Mouse (Mus musculus): ENCODE results near the gene Pik3ap1. TPM values are rescaled to one million over a fixed set of nuclear protein-coding genes. Genes with fewer than 3 reads are reported as not detected.

The Pik3ap1 gene
- total and polyA plus RNA-seq, 3 experiments: 26.7 to 106 (median 37.4) TPM

DNA sequence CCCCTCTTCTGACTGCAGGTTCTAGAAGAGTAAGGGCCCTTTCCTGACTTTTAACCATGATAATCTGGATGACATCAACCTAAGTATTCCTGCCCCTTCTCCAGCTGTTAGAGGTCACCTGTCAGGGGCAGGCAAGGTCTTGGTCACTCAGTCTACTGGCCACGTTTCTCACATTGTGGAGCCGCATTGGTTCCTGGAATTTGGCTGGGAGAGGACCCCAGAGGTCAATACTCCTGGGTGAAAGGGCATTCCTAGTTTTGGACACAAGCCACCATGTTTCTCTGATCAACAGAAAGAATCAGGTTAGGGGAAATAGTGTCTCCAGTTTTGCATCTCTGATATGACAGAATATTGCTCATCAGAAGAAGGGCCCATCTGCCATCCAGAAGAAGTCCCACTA, 2.4 kb upstream of the Pik3ap1 start:
- in situ Hi-C loops (cut with MboI; ENCODE audit: low pct_ligation_motif_present, low pct_unique_long_range_greater_than_20kb, low sequenced_read_pairs) (loop anchor here (5.0 kb wide), 1 partner anchor 70 kb away; no protein-coding TSS in a partner anchor), dilution Hi-C loops (cut with MboI; ENCODE audit: extremely low pct_ligation_motif_present, extremely low pct_unique_long_range_greater_than_20kb, low sequenced_read_pairs) (no loop called here)
- no peaks in the 10 kb centered on the region for H3K36me3 ChIP-seq (replicated peaks in 1 of 2; ENCODE audit: control insufficient read depth in 1 of 2, insufficient read depth in 1 of 2, low read length in 1 of 2)
- no peak overlapping the region for H3K27ac ChIP-seq (ENCODE audit: insufficient read depth, low read depth)
- no peak overlapping the region for H3K4me3 ChIP-seq (replicated peaks in 1 of 3; ENCODE audit: low read depth in 2 of 3, low read length in 2 of 3, poor library complexity in 1 of 3)
- no peak for DNase-seq (ENCODE audit: extremely low read depth)
- no peaks in the 10 kb centered on the region for H3K9me3 ChIP-seq (replicated peaks; ENCODE audit: low read length)
- H3K4me1 ChIP-seq (ENCODE audit: control insufficient read depth in 1 of 2, insufficient read depth in 2 of 2): peaks cover 9 to 39% of the 10 kb centered on the region in 2 experiments
- H3K4me2 ChIP-seq (ENCODE audit: insufficient read depth, low read depth, poor library complexity, severe bottlenecking): no peak overlapping the region
- H3K79me2 ChIP-seq (replicated peaks; ENCODE audit: control insufficient read depth, extremely low read depth, insufficient read depth, poor library complexity, severe bottlenecking): peaks cover 11% of the 10 kb centered on the region
- H3K9ac ChIP-seq (ENCODE audit: insufficient read depth, low read depth): no peak overlapping the region
- H3K27me3 ChIP-seq (replicated peaks): no peaks in the 10 kb centered on the region
- TF ChIP-seq RAD21 (IDR thresholded peaks at IDR 0.05; ENCODE audit: low read depth, low read length) (no peak), MYC (IDR thresholded peaks at IDR 0.05; ENCODE audit: low read depth, low read length) (no peak), ELF1 (IDR thresholded peaks at IDR 0.05; ENCODE audit: low read depth, low read length) (no peak), SIN3A (IDR thresholded peaks at IDR 0.05; ENCODE audit: low read length) (no peak), CTCF (conservative IDR thresholded peaks at IDR 0.05 in 1 of 2, IDR thresholded peaks at IDR 0.05 in 1 of 2; ENCODE audit: low read depth in 2 of 2, low read length in 2 of 2) (no peak), NRF1 (IDR thresholded peaks at IDR 0.05; ENCODE audit: low read depth, low read length) (no peak), HCFC1 (IDR thresholded peaks at IDR 0.05; ENCODE audit: low read depth, low read length) (no peak), KAT2A (IDR thresholded peaks at IDR 0.05; ENCODE audit: insufficient replicate concordance, low read length) (no peak), CHD2 (IDR thresholded peaks at IDR 0.05; ENCODE audit: low read length) (no peak), ZNF384 (IDR thresholded peaks at IDR 0.05; ENCODE audit: low read depth, low read length) (no peak), UBTF (IDR thresholded peaks at IDR 0.05; ENCODE audit: low read depth, low read length) (no peak), ZKSCAN1 (IDR thresholded peaks at IDR 0.05; ENCODE audit: borderline replicate concordance, low read depth, low read length) (no peak), ETS1 (conservative IDR thresholded peaks at IDR 0.05; ENCODE audit: low read depth, low read length) (no peak), TBP (conservative IDR thresholded peaks at IDR 0.05; ENCODE audit: low read depth, low read length) (no peak), JUND (conservative IDR thresholded peaks at IDR 0.05; ENCODE audit: low read depth, low read length) (no peak)

DNA sequence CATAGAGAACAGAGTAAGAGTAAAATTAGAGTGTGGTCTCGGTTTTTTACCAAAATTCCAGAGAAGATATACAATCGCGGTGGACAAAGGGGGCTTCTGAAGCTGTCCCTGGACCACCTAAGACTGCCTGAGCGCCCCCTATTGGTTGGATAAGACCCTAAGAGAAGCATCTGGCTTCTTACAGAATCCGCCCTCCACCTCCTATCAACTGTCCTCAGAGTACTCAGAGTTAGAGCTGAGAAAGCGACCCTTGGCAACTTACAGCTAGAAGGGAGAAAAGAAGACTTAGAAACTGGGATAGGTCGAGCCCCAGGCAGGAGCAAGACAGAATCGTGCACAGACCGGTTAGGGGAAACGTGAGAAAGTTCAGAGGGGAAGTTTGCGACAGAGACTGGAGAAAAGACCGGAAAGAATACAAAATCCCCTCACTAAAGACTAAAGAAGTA, 473 bp downstream of the Pik3ap1 start:
- no peaks in the 10 kb centered on the region for H3K9me3 ChIP-seq (replicated peaks; ENCODE audit: low read length)
- DNase-seq (ENCODE audit: extremely low read depth): peak; percentile 86
- peak overlapping the region; percentile 75 for H3K9ac ChIP-seq (ENCODE audit: insufficient read depth, low read depth)
- peak overlapping the region; percentile 74 to 97 (median 80) for H3K4me3 ChIP-seq (replicated peaks in 1 of 3; ENCODE audit: low read depth in 2 of 3, low read length in 2 of 3, poor library complexity in 1 of 3)
- peaks cover 6 to 51% of the 10 kb centered on the region in 2 experiments for H3K4me1 ChIP-seq (ENCODE audit: control insufficient read depth in 1 of 2, insufficient read depth in 2 of 2)
- peaks cover 0 to 10% of the 10 kb centered on the region in 2 experiments for H3K36me3 ChIP-seq (replicated peaks in 1 of 2; ENCODE audit: control insufficient read depth in 1 of 2, insufficient read depth in 1 of 2, low read length in 1 of 2)
- peak overlapping the region; percentile 98 for H3K4me2 ChIP-seq (ENCODE audit: insufficient read depth, low read depth, poor library complexity, severe bottlenecking)
- in situ Hi-C loops (cut with MboI; ENCODE audit: low pct_ligation_motif_present, low pct_unique_long_range_greater_than_20kb, low sequenced_read_pairs): no loop called here
- H3K27ac ChIP-seq (ENCODE audit: insufficient read depth, low read depth): peak overlapping the region; percentile 3; the same call in 1 of the 2 replicates
- H3K79me2 ChIP-seq (replicated peaks; ENCODE audit: control insufficient read depth, extremely low read depth, insufficient read depth, poor library complexity, severe bottlenecking): peaks cover 14% of the 10 kb centered on the region
- dilution Hi-C loops (cut with MboI; ENCODE audit: extremely low pct_ligation_motif_present, extremely low pct_unique_long_range_greater_than_20kb, low sequenced_read_pairs): no loop called here
- TF ChIP-seq CHD1 (IDR thresholded peaks at IDR 0.05; ENCODE audit: low read depth, low read length): peak; percentile 82; the same call in 1 of the 2 replicates
- peak; percentile 80 for TF ChIP-seq SMC3 (IDR thresholded peaks at IDR 0.05; ENCODE audit: low read depth, low read length)
- TF ChIP-seq NELFE (IDR thresholded peaks at IDR 0.05; ENCODE audit: low read depth, low read length): no peak
- 0 out of 2 replicates have a peak, but pooled peaks have one; percentile 31 for TF ChIP-seq MEF2A (IDR thresholded peaks at IDR 0.05; ENCODE audit: borderline replicate concordance, low read depth, low read length)
- TF ChIP-seq MAZ (IDR thresholded peaks at IDR 0.05; ENCODE audit: low read depth, low read length): peak; percentile 46; the same call in 1 of the 2 replicates
- no peak for TF ChIP-seq MAFK (IDR thresholded peaks at IDR 0.05; ENCODE audit: insufficient replicate concordance, low read length)
- no peak for TF ChIP-seq USF2 (conservative IDR thresholded peaks at IDR 0.05; ENCODE audit: low read depth, low read length)
- TF ChIP-seq CTCF (conservative IDR thresholded peaks at IDR 0.05 in 1 of 2, IDR thresholded peaks at IDR 0.05 in 1 of 2; ENCODE audit: low read depth in 2 of 2, low read length in 2 of 2): peak; percentile 68 to 77
- TF ChIP-seq POLR2AphosphoS2 (IDR thresholded peaks at IDR 0.05; ENCODE audit: low read depth, low read length): no peak
- TF ChIP-seq PAX5 (IDR thresholded peaks at IDR 0.05; ENCODE audit: low read length): no peak
- no peak for TF ChIP-seq GABPA (IDR thresholded peaks at IDR 0.05; ENCODE audit: insufficient replicate concordance, low read depth, low read length)
- TF ChIP-seq MXI1 (IDR thresholded peaks at IDR 0.05; ENCODE audit: low read depth, low read length): no peak
- TF ChIP-seq CHD2 (IDR thresholded peaks at IDR 0.05; ENCODE audit: low read length): no peak
- peak; percentile 65 for TF ChIP-seq RAD21 (IDR thresholded peaks at IDR 0.05; ENCODE audit: low read depth, low read length)
- TF ChIP-seq BHLHE40 (IDR thresholded peaks at IDR 0.05; ENCODE audit: low read depth, low read length): peak; percentile 36
- peak; percentile 59 for TF ChIP-seq SIN3A (IDR thresholded peaks at IDR 0.05; ENCODE audit: low read length)
- H3K27me3 ChIP-seq (replicated peaks): no peaks in the 10 kb centered on the region

All from CH12.LX (cell line).